Mouse (Mus musculus) E14TG2a.4 (cell line): ENCODE results near the gene Ap1m1.

Experiments
- H3K27me3 ChIP-seq: 2 replicates; pipeline ENCODE4 v1.6.1; 2014; ENCODE audit warnings: low read length, control low read depth; ENCODE audit not compliant: insufficient read depth
- H3K36me3 ChIP-seq: 2 replicates; pipeline ENCODE4 v1.6.1; 2014; ENCODE audit warnings: low read length, control low read depth; ENCODE audit not compliant: insufficient read depth
- H3K4me1 ChIP-seq: replicated peaks from 2 replicates; pipeline ENCODE4 v1.6.1; 2014; ENCODE audit warnings: low read depth, low read length, control low read depth
- H3K4me3 ChIP-seq: replicated peaks from 2 replicates; pipeline ENCODE4 v1.5.1; 2014; ENCODE audit warnings: mild to moderate bottlenecking, low read length
- H3K9me3 ChIP-seq: 2 replicates; pipeline ENCODE4 v1.6.1; 2014; ENCODE audit warnings: low read length, control low read depth
- CTCF ChIP-seq: conservative IDR thresholded peaks from 2 replicates; pipeline ENCODE4 v1.5.1; 2014; ENCODE audit warnings: low read length
- NANOG ChIP-seq: IDR thresholded peaks from 2 replicates; pipeline ENCODE4 v1.6.1; 2014; ENCODE audit warnings: borderline replicate concordance, low read length, mixed read lengths
- POU5F1 ChIP-seq: IDR thresholded peaks from 2 replicates; pipeline ENCODE4 v1.6.1; 2014; ENCODE audit warnings: low read length, borderline replicate concordance

Gene Ap1m1

GRCm38 (mm10) chr8:72261431-72261830 lies 21.6 kb downstream of the Ap1m1 start:
- H3K27me3 ChIP-seq: no peaks in the 10 kb centered on the region
- TF ChIP-seq CTCF: no peak
- no peak for TF ChIP-seq NANOG
- TF ChIP-seq POU5F1: no peak
- peaks cover 7% of the 10 kb centered on the region; the same call in 1 of the 2 replicates for H3K36me3 ChIP-seq
- peaks cover 29% of the 10 kb centered on the region for H3K4me1 ChIP-seq
- no peak overlapping the region for H3K4me3 ChIP-seq
- H3K9me3 ChIP-seq: peaks cover 10% of the 10 kb centered on the region; the same call in 1 of the 2 replicates

- Histone ChIP-seq H3K4me3 (no peak overlapping the region), H3K4me1 (peaks cover 29% of the 10 kb centered on the region), H3K9me3 (peaks cover 10% of the 10 kb centered on the region; the same call in 1 of the 2 replicates), H3K27me3 (no peaks in the 10 kb centered on the region), H3K36me3 (peaks cover 4% of the 10 kb centered on the region; the same call in 1 of the 2 replicates)
- TF ChIP-seq POU5F1: no peak
Observed at GRCm38 (mm10) chr8:72261872-72262271, 22.1 kb downstream of the Ap1m1 start.

GRCm38 (mm10) chr8:72262756-72263155 lies 22.9 kb downstream of the Ap1m1 start:
- peaks cover 10% of the 10 kb centered on the region; the same call in 1 of the 2 replicates for H3K9me3 ChIP-seq
- TF ChIP-seq CTCF: no peak
- no peak for TF ChIP-seq POU5F1
- no peak for TF ChIP-seq NANOG
- peaks cover 29% of the 10 kb centered on the region for H3K4me1 ChIP-seq
- H3K36me3 ChIP-seq: no peaks in the 10 kb centered on the region
- H3K4me3 ChIP-seq: no peak overlapping the region
- peaks cover 2% of the 10 kb centered on the region; the same call in 1 of the 2 replicates for H3K27me3 ChIP-seq

- Histone ChIP-seq H3K27me3 (peaks cover 2% of the 10 kb centered on the region; the same call in 1 of the 2 replicates), H3K36me3 (no peaks in the 10 kb centered on the region), H3K9me3 (peaks cover 10% of the 10 kb centered on the region; the same call in 1 of the 2 replicates), H3K4me1 (peaks cover 33% of the 10 kb centered on the region), H3K4me3 (no peak overlapping the region)
- TF ChIP-seq POU5F1: no peak
- TF ChIP-seq CTCF: no peak
- no peak for TF ChIP-seq NANOG
Observed at GRCm38 (mm10) chr8:72263451-72263850, 23.6 kb downstream of the Ap1m1 start.

GRCm38 (mm10) chr8:72265342-72265741 lies 25.5 kb downstream of the Ap1m1 start:
- H3K36me3 ChIP-seq: no peaks in the 10 kb centered on the region
- H3K4me3 ChIP-seq: no peak overlapping the region
- H3K27me3 ChIP-seq: peaks cover 2% of the 10 kb centered on the region; the same call in 1 of the 2 replicates
- TF ChIP-seq CTCF (no peak), NANOG (no peak), POU5F1 (no peak)
- peaks cover 51% of the 10 kb centered on the region for H3K4me1 ChIP-seq
- peaks cover 10% of the 10 kb centered on the region; the same call in 1 of the 2 replicates for H3K9me3 ChIP-seq

GRCm38 (mm10) chr8:72266671-72267070 lies 26.9 kb downstream of the Ap1m1 start:
- Histone ChIP-seq H3K4me1 (peaks cover 59% of the 10 kb centered on the region), H3K27me3 (peaks cover 2% of the 10 kb centered on the region; the same call in 1 of the 2 replicates), H3K36me3 (no peaks in the 10 kb centered on the region), H3K9me3 (peaks cover 10% of the 10 kb centered on the region; the same call in 1 of the 2 replicates), H3K4me3 (no peak overlapping the region)
- TF ChIP-seq CTCF: no peak
- TF ChIP-seq NANOG: no peak
- no peak for TF ChIP-seq POU5F1

GRCm38 (mm10) chr8:72267106-72267505 lies 27.3 kb downstream of the Ap1m1 start:
- Histone ChIP-seq H3K36me3 (no peaks in the 10 kb centered on the region), H3K4me3 (no peak overlapping the region), H3K27me3 (peaks cover 2% of the 10 kb centered on the region; the same call in 1 of the 2 replicates), H3K4me1 (peaks cover 64% of the 10 kb centered on the region), H3K9me3 (0 out of 2 replicates have a peak, but pooled peaks cover 7% of the 10 kb centered on the region)
- no peak for TF ChIP-seq POU5F1

- TF ChIP-seq POU5F1 (no peak), CTCF (no peak), NANOG (no peak)
- peaks cover 75% of the 10 kb centered on the region for H3K4me1 ChIP-seq
- H3K36me3 ChIP-seq: no peaks in the 10 kb centered on the region
- no peaks in the 10 kb centered on the region; the same call in 1 of the 2 replicates for H3K9me3 ChIP-seq
- H3K4me3 ChIP-seq: peak overlapping the region; percentile 67
- peaks cover 2% of the 10 kb centered on the region; the same call in 1 of the 2 replicates for H3K27me3 ChIP-seq
Observed at GRCm38 (mm10) chr8:72268356-72268755, 28.5 kb downstream of the Ap1m1 start.

- Histone ChIP-seq H3K4me3 (peak overlapping the region; percentile 79), H3K9me3 (no peaks in the 10 kb centered on the region; the same call in 1 of the 2 replicates), H3K36me3 (no peaks in the 10 kb centered on the region), H3K4me1 (peaks cover 73% of the 10 kb centered on the region), H3K27me3 (peaks cover 2% of the 10 kb centered on the region; the same call in 1 of the 2 replicates)
- TF ChIP-seq POU5F1: no peak
- TF ChIP-seq NANOG: no peak
- no peak for TF ChIP-seq CTCF
Observed at GRCm38 (mm10) chr8:72270606-72271005, 30.8 kb downstream of the Ap1m1 start.
